Mouse (Mus musculus): ENCODE data around the gene Galnt4. TPM values are rescaled to one million over a fixed set of nuclear protein-coding genes. Genes with fewer than 3 reads are reported as not detected.

Gene Galnt4
- polyA plus RNA-seq (2015; fragmentation: Nextera tagmentation; extraction: Ambion mirVana), result 2.7 and 2.9 TPM in 2 replicates

GRCm38 (mm10) chr10:99107964-99108363 is at the start of gene Galnt4:
Gene Galnt4 (plus strand): TSS chr10:99108159.

DNA sequence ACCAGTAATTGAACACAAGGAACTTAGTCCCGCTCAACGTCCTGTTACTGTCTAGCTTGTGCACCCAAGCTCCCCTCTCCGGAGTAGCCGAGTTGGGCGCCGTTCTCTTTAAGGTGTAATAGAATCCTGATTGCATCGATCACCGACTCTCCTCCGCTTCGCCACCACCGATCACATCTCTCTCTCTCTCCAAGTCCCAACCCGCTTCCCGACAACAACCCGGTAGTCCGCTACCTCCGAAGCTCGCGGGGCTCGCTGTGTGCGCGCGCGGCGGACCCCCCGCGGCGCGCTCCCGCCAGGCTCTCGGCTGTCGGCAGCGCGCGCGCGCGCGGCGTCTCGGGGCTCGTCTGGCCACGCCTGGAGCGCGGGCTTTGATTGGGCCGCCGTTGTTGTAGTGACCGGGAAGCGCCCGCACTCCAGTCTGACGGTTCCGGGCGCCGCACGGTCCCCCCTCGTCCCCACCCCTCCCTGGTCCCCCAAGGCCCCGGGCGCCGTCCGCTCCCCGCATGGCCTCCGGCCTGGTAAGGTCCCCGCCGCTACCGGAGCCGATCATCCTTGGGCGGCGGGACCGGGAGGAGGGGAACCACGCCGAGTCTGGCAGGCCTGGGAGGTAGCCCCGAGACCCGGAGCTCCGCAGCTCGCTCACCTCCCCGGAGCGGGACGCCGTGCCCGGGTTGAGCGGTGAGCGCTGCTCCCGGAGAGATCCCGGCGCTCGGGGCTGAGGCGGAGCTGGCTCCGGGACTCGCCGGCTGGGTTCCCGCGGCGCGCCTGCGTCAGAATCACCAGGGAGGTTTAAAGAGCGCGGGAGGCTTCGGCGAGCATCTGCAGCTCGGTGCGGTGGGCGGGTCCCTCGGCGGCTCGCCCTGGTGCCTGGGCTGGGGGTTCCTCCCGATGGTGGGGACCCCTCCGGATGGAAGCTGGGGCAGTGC is 992 bp upstream of the Galnt4 start, which contains the start of gene Poc1b:
Gene Poc1b (plus strand): TSS at position 334 of the 929 bp plus-strand sequence.

DNA sequence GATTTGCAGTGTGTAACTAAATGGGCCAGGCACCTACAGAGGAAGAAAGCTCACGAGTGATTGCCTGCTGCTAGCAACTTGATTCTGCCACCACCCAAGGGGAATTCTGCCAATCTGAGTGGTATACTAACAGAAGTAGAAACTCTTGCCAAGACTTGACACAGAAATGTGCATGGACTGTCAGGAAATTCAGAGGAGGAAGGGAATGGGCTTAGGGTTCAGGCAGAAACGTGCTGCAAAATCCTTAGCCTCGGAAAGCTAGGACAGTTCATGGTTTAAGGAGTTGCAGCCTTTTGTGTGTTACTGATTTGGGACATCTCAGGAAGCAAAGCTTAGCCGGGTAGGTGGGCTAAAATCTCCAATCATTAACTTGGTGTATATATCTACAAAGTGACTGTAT is 18.3 kb downstream of the Galnt4 start, which contains the start of gene Phxr2:
Gene Phxr2 (minus strand): TSS at position 101 of the 400 bp plus-strand sequence.

Other genes with a start within 250 kb of the Galnt4 start
- gene Atp2b1, start 193.8 kb upstream of the Galnt4 start, polyA plus RNA-seq (2015; fragmentation: Nextera tagmentation; extraction: Ambion mirVana), result 425 and 431 TPM in 2 replicates
- 7.7 and 9.0 TPM in 2 replicates for gene Poc1b, start 1.1 kb upstream of the Galnt4 start, polyA plus RNA-seq (2015; fragmentation: Nextera tagmentation; extraction: Ambion mirVana)
- not detected in 2 replicates for gene Phxr2, start 18.2 kb downstream of the Galnt4 start, polyA plus RNA-seq (2015; fragmentation: Nextera tagmentation; extraction: Ambion mirVana)
- 27.8 and 28.1 TPM in 2 replicates for gene Dusp6, start 155.1 kb downstream of the Galnt4 start, polyA plus RNA-seq (2015; fragmentation: Nextera tagmentation; extraction: Ambion mirVana)

Measured in neural tube, postnatal 0 days (tissue).